Mouse (Mus musculus) adrenal gland, adult 18-20 months (tissue): ENCODE measurements around the gene Fam181a. TPM values are rescaled to one million over a fixed set of nuclear protein-coding genes. Genes with fewer than 3 reads are reported as not detected.

ENCODE experiments used
- DNase-seq, 2 experiments: peaks; one replicate each; pipeline ENCODE4 v3.0.0; 2021 to 2022; ENCODE audit warnings: low spot score in 2 of 2
- total RNA-seq, 2 experiments: library from RNA; stranded (reverse); gene quantifications; 1 replicate in 1 of 2; 2 replicates in 1 of 2; pipeline ENCODE4 v1.2.3; 2021

The Fam181a gene
- total RNA-seq, 2 experiments from 2014 or later, result not detected

GRCm38 (mm10) chr12:103314640-103315361 lies 4.0 kb downstream of the Fam181a start:
- no peak for DNase-seq

- DNase-seq, result no peak
These were observed 5.2 kb downstream of the Fam181a start for GRCm38 (mm10) chr12:103315831-103316545.

GRCm38 (mm10) chr12:103322801-103323200 lies 12.0 kb downstream of the Fam181a start:
- DNase-seq, result peak in 1 of 2 experiments; percentile 31

DNA sequence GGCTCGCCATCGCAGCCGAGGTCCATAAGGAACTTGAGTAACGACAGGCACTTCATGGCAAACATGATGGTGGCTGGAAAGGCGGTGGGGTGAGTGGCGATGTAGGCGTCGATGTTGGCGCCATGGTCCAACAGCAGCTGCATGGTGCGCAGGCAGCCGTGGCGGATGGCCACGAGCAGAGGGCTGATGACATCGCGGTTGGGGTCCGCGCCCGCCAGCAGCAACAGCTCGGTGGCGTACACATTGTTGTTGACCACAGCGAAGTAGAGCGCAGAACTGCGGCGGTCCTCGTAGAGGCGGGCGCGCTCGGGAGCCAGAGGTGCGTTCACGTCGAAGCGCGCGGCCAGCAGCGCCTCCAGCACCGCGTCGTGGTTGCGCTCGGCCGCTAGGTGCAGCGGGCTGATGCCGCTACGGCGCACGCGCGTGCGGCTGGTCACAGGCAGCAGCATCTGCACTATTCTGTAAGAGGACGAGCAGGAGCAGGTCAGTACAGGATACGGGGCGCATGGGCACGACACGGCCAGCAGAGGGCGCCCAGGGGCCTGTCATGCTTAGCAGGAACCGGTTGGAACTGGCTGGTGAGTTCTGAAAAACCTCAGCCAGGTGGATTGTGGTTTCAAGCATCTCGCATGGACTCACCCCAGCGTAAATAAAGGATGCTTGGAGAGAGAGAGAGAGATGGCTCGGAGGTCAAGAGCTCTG lies 14.5 kb downstream of the Fam181a start:
- peak; percentile 85 for DNase-seq

- no peak for DNase-seq
These were observed 15.8 kb downstream of the Fam181a start for GRCm38 (mm10) chr12:103326569-103326968.

- no peak for DNase-seq
These were observed 16.3 kb downstream of the Fam181a start for GRCm38 (mm10) chr12:103327107-103327506.

DNA sequence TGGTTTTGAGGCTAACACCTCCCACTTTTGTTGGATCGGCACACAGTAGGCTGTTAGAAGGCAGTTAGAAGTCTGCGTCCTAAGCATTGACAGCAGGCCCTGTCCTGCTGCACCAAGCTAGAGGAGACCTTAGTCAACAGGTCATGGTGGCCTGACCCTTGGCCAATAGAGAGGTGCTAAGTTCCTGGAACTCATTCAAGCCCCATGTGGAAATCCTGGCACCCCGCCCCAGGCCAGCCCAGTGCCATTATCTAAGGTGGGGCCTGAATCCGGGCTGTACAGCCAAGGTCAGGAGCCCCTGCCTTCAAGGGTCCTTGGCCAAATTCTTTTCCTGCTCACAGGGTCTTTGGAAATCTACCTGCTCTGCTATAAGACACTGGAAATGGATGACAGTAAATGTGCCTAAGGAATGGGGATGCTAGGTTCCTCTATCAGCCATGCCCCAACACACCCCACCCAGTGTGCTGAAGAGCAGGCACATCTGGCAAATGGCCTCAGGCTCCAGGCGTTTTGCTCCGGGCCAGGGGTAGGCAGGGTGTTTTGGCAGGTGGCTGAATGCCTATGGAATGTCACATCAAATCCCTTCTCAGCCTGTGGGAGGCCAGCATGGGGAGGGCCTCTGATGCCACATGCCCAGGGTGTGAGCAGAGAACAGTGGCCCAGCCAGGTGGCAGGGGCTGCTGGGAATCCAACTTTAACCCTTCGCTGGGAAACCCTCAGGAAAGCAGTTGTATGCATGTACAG lies 17.8 kb downstream of the Fam181a start:
- DNase-seq, result peak in 1 of 2 experiments; percentile 24

- no peak for DNase-seq
These were observed 20.7 kb downstream of the Fam181a start for GRCm38 (mm10) chr12:103331491-103331890.

DNA sequence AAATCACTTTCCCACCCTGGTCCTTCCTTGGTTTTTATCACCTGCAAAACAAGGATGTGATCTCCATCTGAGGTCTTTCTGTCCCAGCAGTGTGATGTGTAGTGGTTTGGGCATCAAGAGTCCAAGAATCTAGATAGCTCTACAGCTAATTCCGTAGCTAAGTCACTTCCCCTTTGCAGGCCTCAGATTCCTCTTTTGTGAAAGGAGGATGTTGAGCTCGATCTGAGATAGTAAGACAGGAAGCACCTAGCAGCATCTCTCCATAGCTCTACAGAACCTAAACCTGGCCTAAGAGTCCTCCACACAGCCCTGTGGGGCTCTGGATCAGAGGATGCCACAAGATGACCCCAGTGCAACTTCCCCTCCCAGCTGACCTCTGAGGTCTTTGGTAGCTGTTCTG lies 22.1 kb downstream of the Fam181a start:
- no peak for DNase-seq

DNA sequence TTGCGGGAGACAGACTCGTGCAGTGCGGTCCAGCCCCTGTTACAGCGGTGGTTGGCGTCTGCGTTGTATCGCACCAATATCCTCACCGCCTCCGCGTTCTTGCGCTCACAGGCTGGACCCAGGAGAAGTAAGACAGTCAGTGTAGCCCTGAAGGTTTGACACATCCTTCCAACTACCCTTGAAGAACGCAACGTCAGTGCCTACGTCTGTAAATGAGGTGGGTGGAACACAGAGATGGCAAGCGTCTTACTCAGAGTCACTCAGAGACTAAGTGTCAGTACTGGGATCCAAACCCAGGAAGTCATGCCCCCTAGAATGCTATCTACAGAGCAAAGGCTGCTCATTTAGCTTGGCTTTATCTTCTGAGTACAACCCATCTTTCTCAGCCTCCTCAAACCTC lies 22.7 kb downstream of the Fam181a start:
- no peak for DNase-seq

GRCm38 (mm10) chr12:103336766-103337165 lies 26.0 kb downstream of the Fam181a start:
- DNase-seq, result no peak

GRCm38 (mm10) chr12:103338162-103338798 lies 27.5 kb downstream of the Fam181a start:
- no peak for DNase-seq

GRCm38 (mm10) chr12:103341212-103341611 lies 30.4 kb downstream of the Fam181a start:
- no peak for DNase-seq

GRCm38 (mm10) chr12:103343456-103343855 lies 32.7 kb downstream of the Fam181a start:
- DNase-seq, result no peak

- DNase-seq, result no peak
These were observed 34.2 kb downstream of the Fam181a start for GRCm38 (mm10) chr12:103344934-103345333.

DNA sequence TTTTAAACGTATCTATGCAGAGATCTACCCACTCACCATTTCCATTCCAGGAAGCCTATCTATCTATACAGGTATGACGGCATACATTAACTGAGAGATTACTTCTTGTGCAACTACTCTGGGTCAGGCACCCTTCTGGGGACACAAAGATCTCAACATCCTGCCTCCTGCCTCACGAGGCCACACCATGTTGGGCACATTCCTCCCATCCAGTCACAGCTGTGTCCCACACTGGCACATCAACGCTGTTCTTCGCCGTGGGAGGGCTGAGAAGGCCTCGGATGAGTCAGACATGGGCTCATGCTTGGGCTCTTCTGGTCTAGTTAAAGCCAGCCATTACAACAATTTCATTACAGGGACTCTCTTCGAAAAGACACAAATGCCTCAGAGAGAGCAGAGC lies 36.2 kb downstream of the Fam181a start:
- DNase-seq, result peak in 1 of 2 experiments; percentile 22

DNA sequence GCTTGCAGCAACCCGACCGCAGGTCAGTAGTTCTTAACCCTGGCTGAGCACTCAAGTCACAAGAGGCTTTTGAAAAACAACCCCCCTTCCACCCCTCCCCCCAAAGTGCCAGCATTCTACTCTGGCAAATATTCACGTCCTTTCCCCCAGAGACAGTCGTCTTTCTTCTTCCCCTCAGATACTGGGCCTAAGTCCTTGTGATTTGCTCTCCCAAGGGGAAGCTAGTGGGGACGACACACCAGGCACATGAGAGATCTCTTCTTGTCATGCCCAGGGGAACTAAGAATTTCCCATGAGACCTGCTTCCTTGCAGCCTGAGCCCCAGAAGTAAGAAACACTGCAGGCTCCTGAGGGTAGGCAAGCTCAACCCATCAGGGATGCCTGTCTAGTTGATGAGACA lies 36.6 kb downstream of the Fam181a start:
- no peak for DNase-seq

DNA sequence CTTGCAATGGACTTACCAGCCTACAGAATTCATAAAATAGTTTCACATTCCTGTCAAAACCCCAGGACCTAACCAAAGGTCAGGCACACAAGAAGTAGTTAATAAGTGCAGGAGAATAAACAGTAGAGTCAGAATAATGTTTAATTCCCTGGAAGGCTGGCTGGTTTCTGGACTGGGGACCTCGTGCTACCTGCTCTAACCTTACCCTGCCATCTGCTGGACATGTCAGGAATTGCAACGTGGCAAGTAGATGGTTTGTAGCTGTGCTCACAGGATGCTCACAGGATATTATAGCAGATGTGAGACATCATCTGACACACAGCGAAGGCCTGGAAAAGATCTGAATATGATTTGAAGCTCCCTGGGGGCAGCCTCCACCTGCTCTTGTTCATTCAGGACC lies 37.7 kb downstream of the Fam181a start:
- peak; percentile 82 to 84 for DNase-seq

DNA sequence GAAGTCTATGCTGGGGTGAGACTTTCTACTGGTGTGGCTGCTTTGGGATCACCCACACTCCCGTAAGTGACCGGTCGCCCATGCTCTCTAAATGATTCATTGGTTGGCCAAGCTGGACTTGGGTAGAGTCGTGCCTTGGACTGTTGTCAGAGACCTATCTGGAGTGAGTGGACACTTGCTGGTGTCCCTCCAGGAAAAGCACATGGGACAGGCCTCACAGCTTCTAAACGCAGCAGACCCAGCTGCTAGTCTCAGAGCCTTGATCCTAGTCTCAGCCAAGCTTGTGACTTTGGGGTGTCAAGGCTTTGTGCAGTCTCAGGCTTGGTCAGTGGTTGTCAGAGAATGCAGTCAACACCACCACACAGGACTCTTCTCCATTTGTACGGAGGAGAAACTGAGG lies 42.0 kb downstream of the Fam181a start:
- DNase-seq, result no peak

DNA sequence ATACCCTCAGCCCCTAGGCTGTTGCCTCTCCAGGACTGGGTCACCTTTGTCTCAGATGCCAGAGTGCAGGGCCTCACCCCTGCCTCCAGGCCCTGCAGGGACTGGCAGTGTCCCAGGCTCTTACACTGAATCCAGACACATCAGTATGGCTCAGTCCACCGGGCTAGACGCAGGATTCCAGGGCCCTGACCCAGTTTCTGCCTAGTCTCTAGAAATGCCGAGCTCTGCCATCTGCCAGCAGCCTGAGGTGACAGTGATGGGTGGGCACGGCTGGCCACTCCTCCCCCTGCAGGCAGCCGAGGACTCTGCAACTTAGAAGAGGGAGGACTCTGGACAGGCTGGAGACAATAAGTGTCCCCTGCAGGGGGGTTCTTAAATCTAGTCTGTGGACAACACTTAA lies 42.8 kb downstream of the Fam181a start:
- peak; percentile 50 to 55 for DNase-seq
